Mouse (Mus musculus) lung, embryonic 15.5 days (tissue): ENCODE results near the gene Abhd5. TPM values are rescaled to one million over a fixed set of nuclear protein-coding genes. Genes with fewer than 3 reads are reported as not detected.

Source experiments
- ATAC-seq: fragments of 200-750 bp; cut with Nextera tagmentation; 2 replicates; pipeline ENCODE4 v1.8.0; 2017; ENCODE audit warnings: moderate number of reproducible peaks, borderline replicate concordance; ENCODE audit not compliant: low FRiP score, low TSS enrichment; ENCODE audit errors: extremely low read depth
- H3K27ac ChIP-seq: fragments of 300-500 bp; sonication (generic); 2 replicates; pipeline ENCODE4 v1.5.1; 2015; ENCODE audit warnings: moderate library complexity, mild to moderate bottlenecking, inconsistent platforms
- H3K27me3 ChIP-seq: fragments of 300-500 bp; sonication (generic); 2 replicates; pipeline ENCODE4 v1.6.1; 2015; ENCODE audit warnings: inconsistent platforms
- H3K36me3 ChIP-seq: fragments of 300-500 bp; sonication (generic); 2 replicates; pipeline ENCODE4 v1.6.1; 2015; ENCODE audit warnings: inconsistent platforms
- H3K4me1 ChIP-seq: fragments of 300-500 bp; sonication (generic); 2 replicates; pipeline ENCODE4 v1.6.1; 2015; ENCODE audit warnings: inconsistent platforms
- H3K4me2 ChIP-seq: fragments of 300-500 bp; sonication (generic); 2 replicates; pipeline ENCODE4 v1.6.1; 2015; ENCODE audit warnings: inconsistent platforms, mild to moderate bottlenecking, moderate library complexity
- H3K4me3 ChIP-seq: fragments of 300-500 bp; sonication (generic); 2 replicates; pipeline ENCODE4 v1.5.1; 2015; ENCODE audit warnings: mild to moderate bottlenecking, inconsistent platforms
- H3K9ac ChIP-seq: fragments of 300-500 bp; sonication (generic); 2 replicates; pipeline ENCODE4 v1.6.1; 2015; ENCODE audit warnings: inconsistent platforms
- H3K9me3 ChIP-seq: fragments of 300-500 bp; sonication (generic); 2 replicates; pipeline ENCODE4 v1.6.1; 2016; ENCODE audit warnings: inconsistent platforms
- WGBS: fragments of 180-500 bp; shearing (Covaris S2); methylation state at CpG from one replicate; pipeline ENCODE4 v1.1.7; 2015; 5-methylcytosine and 5-hydroxymethylcytosine counted together
- polyA plus RNA-seq: library from polyadenylated mRNA; unstranded; fragments of >200 nt; fragmentation: Nextera tagmentation; extraction: Ambion mirVana; gene quantifications from 2 replicates; pipeline ENCODE4 v1.2.1, GENCODE M21; 2015

Abhd5 gene
- polyA plus RNA-seq, 1 experiment from 2014 or later, result 25.5 TPM

DNA sequence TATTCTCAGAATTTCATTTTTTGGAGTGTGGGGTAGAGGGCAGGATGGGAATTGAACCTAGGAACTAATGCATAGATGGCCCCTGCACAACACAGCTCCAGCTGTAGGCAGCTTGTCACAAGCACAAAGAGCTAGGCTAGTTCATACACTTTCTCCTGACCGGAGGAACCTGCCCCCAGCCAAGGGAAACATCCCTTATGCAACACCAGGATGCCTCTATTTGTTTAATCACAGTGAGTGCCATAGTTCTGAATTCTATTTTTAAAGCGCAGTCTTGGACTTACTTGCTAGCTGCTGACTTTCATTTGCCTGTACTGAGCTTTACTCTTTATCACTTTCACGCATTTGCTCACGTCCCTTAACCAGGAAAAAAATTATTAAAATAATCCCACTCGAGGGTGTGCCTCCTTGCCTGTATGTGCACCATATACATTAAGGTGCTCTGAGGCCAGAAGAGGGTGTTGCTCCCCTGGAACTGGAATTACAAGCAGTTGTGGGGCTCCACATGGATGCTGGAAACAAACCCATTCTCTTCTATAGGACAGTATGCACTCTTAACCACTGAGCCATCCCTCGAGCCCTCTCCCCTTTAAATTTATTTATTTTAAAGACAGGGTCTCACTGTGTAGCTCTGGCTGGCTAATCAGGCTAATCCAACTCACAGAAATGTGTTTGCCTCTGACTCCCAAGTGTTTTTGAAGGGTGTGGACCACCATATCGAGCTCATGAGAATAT is 845 bp upstream of the Abhd5 start:
- H3K4me3 ChIP-seq, result peak overlapping the region; percentile 72; the same call in 1 of the 2 replicates
- H3K27ac ChIP-seq, result no peak overlapping the region
- no peaks in the 10 kb centered on the region for H3K27me3 ChIP-seq
- ATAC-seq, result no peak
- H3K36me3 ChIP-seq, result no peaks in the 10 kb centered on the region
- 55% methylated on average over 7 of the region's 7 CpGs for WGBS
- peak overlapping the region; percentile 70 for H3K4me2 ChIP-seq
- H3K4me1 ChIP-seq, result peaks cover 13% of the 10 kb centered on the region; the same call in 1 of the 2 replicates
- H3K9me3 ChIP-seq, result no peaks in the 10 kb centered on the region
- H3K9ac ChIP-seq, result peak overlapping the region; percentile 68; the same call in 1 of the 2 replicates

- peaks cover 13% of the 10 kb centered on the region; the same call in 1 of the 2 replicates for H3K4me1 ChIP-seq
Measured at GRCm38 (mm10) chr9:122352025-122352392, 601 bp downstream of the Abhd5 start.

GRCm38 (mm10) chr9:122352911-122353310 is 1.5 kb downstream of the Abhd5 start:
- Histone ChIP-seq H3K9ac (no peak overlapping the region), H3K27me3 (no peaks in the 10 kb centered on the region), H3K27ac (no peak overlapping the region), H3K4me1 (peaks cover 13% of the 10 kb centered on the region; the same call in 1 of the 2 replicates), H3K4me2 (peak overlapping the region; percentile 6; the same call in 1 of the 2 replicates), H3K36me3 (no peaks in the 10 kb centered on the region), H3K9me3 (no peaks in the 10 kb centered on the region), H3K4me3 (no peak overlapping the region)
- no peak for ATAC-seq
- 76% methylated on average over 4 of the region's 4 CpGs for WGBS

More at GRCm38 (mm10) chr9:122352025-122352392, 601 bp downstream of the Abhd5 start:
- WGBS, result under 1% methylated on average over 30 of the region's 30 CpGs
- peak overlapping the region; percentile 72 for H3K4me3 ChIP-seq
- ATAC-seq, result no peak
- no peaks in the 10 kb centered on the region for H3K36me3 ChIP-seq
- H3K9ac ChIP-seq, result peak overlapping the region; percentile 68
- peak overlapping the region; percentile 58 for H3K27ac ChIP-seq
- H3K9me3 ChIP-seq, result no peaks in the 10 kb centered on the region
- peak overlapping the region; percentile 70 for H3K4me2 ChIP-seq
- no peaks in the 10 kb centered on the region for H3K27me3 ChIP-seq

- no peak overlapping the region for H3K4me2 ChIP-seq
- peaks cover 13% of the 10 kb centered on the region; the same call in 1 of the 2 replicates for H3K4me1 ChIP-seq
- WGBS, result 90% methylated on average over 3 of the region's 3 CpGs
- no peak overlapping the region for H3K9ac ChIP-seq
- no peaks in the 10 kb centered on the region for H3K36me3 ChIP-seq
- ATAC-seq, result no peak
- H3K4me3 ChIP-seq, result no peak overlapping the region
- no peaks in the 10 kb centered on the region for H3K9me3 ChIP-seq
- H3K27me3 ChIP-seq, result no peaks in the 10 kb centered on the region
- H3K27ac ChIP-seq, result no peak overlapping the region
Measured at GRCm38 (mm10) chr9:122354240-122354639, 2.8 kb downstream of the Abhd5 start.

DNA sequence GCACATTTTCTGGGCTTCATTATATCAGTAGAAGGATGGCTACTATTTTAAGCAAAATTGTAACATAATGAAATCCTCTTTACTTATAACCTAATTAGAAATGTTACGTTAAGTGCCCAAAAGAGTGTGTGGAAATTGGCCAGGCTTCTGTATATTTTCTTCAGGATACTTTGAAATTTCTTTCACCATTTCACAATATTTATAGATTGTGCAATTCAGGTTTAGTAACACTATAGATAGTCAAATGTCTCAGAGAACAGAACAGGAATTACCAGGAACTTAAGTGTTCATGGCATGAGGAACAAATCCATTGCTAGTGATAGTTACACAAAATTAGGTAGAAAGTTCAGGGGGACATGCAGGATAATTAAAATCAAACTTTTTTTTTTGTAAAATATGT is 5.7 kb downstream of the Abhd5 start:
- WGBS, result 58% methylated on average over 1 of the region's 1 CpGs
- ATAC-seq, result no peak
- H3K27me3 ChIP-seq, result no peaks in the 10 kb centered on the region
- H3K27ac ChIP-seq, result no peak overlapping the region
- no peak overlapping the region for H3K9ac ChIP-seq
- H3K9me3 ChIP-seq, result no peaks in the 10 kb centered on the region
- no peaks in the 10 kb centered on the region for H3K36me3 ChIP-seq
- no peak overlapping the region for H3K4me3 ChIP-seq
- peaks cover 5% of the 10 kb centered on the region; the same call in 1 of the 2 replicates for H3K4me1 ChIP-seq
- no peak overlapping the region for H3K4me2 ChIP-seq

GRCm38 (mm10) chr9:122357626-122358025 is 6.2 kb downstream of the Abhd5 start:
- Histone ChIP-seq H3K27ac (no peak overlapping the region), H3K4me1 (peaks cover 5% of the 10 kb centered on the region; the same call in 1 of the 2 replicates), H3K4me2 (no peak overlapping the region), H3K4me3 (no peak overlapping the region), H3K9me3 (no peaks in the 10 kb centered on the region), H3K27me3 (no peaks in the 10 kb centered on the region), H3K9ac (no peak overlapping the region), H3K36me3 (no peaks in the 10 kb centered on the region)
- WGBS, result 62% methylated on average over 1 of the region's 1 CpGs
- no peak for ATAC-seq

DNA sequence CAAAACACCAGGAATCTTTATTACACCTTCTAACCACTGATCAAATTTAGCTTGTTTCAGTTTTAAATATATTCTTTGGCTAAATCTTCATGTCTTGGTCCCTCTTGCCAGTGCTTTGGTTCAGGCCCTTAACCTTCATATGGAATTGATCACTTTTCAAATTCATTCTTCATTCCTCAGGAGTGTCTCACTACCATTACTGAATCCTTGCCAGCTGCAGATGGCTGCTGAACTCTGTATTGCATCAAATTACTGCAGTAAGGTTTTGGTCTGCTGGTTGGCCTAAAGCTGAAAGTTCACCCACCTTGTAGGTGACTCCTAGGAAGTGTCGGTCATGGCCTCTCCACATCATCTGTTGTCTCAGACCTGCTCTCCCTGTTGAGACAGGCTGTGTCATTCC is 12.8 kb downstream of the Abhd5 start:
- Histone ChIP-seq H3K9ac (no peak overlapping the region), H3K27ac (no peak overlapping the region), H3K4me1 (no peaks in the 10 kb centered on the region), H3K4me2 (no peak overlapping the region), H3K36me3 (no peaks in the 10 kb centered on the region), H3K4me3 (no peak overlapping the region), H3K27me3 (no peaks in the 10 kb centered on the region), H3K9me3 (no peaks in the 10 kb centered on the region)
- no peak for ATAC-seq
- WGBS, result 82% methylated on average over 1 of the region's 1 CpGs

GRCm38 (mm10) chr9:122370292-122370794 is 18.9 kb downstream of the Abhd5 start:
- Histone ChIP-seq H3K27ac (no peak overlapping the region), H3K9ac (no peak overlapping the region), H3K4me2 (no peak overlapping the region), H3K4me1 (no peaks in the 10 kb centered on the region), H3K9me3 (no peaks in the 10 kb centered on the region), H3K36me3 (no peaks in the 10 kb centered on the region), H3K4me3 (no peak overlapping the region), H3K27me3 (no peaks in the 10 kb centered on the region)
- no peak for ATAC-seq
- WGBS, result 91% methylated on average over 6 of the region's 6 CpGs

DNA sequence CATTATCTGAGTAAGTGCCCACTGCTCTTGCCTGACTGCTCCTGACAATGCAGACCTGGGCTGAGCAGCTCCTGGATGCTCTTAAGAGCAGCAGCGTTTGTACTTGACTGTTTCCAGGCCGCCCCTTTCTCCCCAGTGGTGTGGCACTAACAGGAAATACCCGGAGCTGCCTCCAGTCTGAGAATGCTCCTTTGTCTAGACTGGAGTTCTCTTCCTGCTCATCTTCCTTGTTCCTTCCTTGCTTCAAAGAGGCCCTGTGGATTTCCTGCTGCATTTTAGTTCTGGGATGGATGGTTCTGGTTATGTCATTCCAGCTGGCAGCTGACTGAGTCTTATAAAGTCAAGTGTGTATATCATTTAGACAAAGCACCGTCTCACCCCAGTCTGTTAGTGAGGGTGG is 21.1 kb downstream of the Abhd5 start:
- 18% methylated on average over 4 of the region's 4 CpGs for WGBS
- Histone ChIP-seq H3K27ac (no peak overlapping the region), H3K4me3 (no peak overlapping the region), H3K4me2 (no peak overlapping the region), H3K36me3 (no peaks in the 10 kb centered on the region), H3K4me1 (no peaks in the 10 kb centered on the region), H3K9ac (no peak overlapping the region), H3K9me3 (no peaks in the 10 kb centered on the region), H3K27me3 (no peaks in the 10 kb centered on the region)
- no peak for ATAC-seq

DNA sequence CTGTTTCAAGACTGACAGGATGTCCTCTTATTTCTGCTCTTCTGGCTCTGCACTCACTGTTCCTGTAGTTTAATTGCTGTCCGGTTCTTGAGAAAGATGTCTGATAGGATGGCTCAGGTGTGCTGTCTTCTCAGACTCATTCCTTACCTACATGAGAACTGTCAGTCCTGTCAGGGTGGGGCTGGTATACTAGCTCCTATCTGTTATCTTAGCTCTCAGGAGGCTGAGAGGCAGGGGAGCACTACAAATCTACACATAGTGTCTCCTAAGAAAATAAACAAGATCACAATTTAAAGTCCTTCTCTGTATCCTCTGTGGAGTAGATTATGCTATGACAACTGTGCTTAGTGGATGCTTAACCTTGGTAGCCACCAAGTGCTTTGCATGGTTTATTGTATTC is 21.6 kb downstream of the Abhd5 start:
- Histone ChIP-seq H3K36me3 (0 out of 2 replicates have a peak, but pooled peaks cover 1% of the 10 kb centered on the region), H3K9me3 (no peaks in the 10 kb centered on the region), H3K4me1 (no peaks in the 10 kb centered on the region), H3K4me3 (no peak overlapping the region), H3K9ac (no peak overlapping the region), H3K27ac (no peak overlapping the region), H3K27me3 (no peaks in the 10 kb centered on the region), H3K4me2 (no peak overlapping the region)
- ATAC-seq, result no peak
- 63% methylated on average over 1 of the region's 1 CpGs for WGBS

DNA sequence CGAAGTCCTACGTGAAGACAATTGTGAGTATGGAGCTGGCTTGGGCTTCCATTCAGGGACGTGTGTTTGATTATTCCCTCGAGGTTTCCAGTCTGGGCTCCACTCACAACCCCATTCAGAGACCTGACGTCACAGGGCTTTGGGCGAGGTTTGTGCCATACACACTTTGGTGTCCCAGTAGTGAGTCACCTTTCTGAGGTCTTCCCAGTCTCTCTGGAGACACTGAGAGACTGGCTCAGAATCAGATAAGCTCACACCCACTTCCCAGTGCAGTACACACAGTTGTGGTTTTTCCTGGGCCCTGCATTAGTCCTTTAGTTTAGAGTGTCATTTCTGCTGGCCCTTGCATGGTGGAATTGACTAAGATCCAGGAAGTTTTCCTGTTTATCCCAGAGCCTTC is 27.6 kb downstream of the Abhd5 start:
- Histone ChIP-seq H3K36me3 (peaks cover 14% of the 10 kb centered on the region; the same call in 1 of the 2 replicates), H3K27me3 (no peaks in the 10 kb centered on the region), H3K4me1 (no peaks in the 10 kb centered on the region), H3K9me3 (no peaks in the 10 kb centered on the region), H3K4me2 (no peak overlapping the region), H3K27ac (no peak overlapping the region), H3K4me3 (no peak overlapping the region), H3K9ac (no peak overlapping the region)
- ATAC-seq, result no peak
- 89% methylated on average over 6 of the region's 6 CpGs for WGBS

- H3K27me3 ChIP-seq, result no peaks in the 10 kb centered on the region
- ATAC-seq, result no peak
- peaks cover 14% of the 10 kb centered on the region; the same call in 1 of the 2 replicates for H3K36me3 ChIP-seq
- H3K4me1 ChIP-seq, result no peaks in the 10 kb centered on the region
- no peak overlapping the region for H3K27ac ChIP-seq
- no peak overlapping the region for H3K4me2 ChIP-seq
- no peaks in the 10 kb centered on the region for H3K9me3 ChIP-seq
- WGBS, result 83% methylated on average over 6 of the region's 6 CpGs
- H3K9ac ChIP-seq, result no peak overlapping the region
- H3K4me3 ChIP-seq, result no peak overlapping the region
Measured at GRCm38 (mm10) chr9:122380959-122381358, 29.6 kb downstream of the Abhd5 start.
